Mouse (Mus musculus): ENCODE results near the gene Epb41. TPM values are rescaled to one million over a fixed set of nuclear protein-coding genes. Genes with fewer than 3 reads are reported as not detected.
A peak's percentile ranks its signal among the peaks of the same experiment; 100 is the strongest.

Gene Epb41
- total RNA-seq, 4 experiments from 2014 or later, result 44.7 to 57.0 (median 55.7) TPM

DNA sequence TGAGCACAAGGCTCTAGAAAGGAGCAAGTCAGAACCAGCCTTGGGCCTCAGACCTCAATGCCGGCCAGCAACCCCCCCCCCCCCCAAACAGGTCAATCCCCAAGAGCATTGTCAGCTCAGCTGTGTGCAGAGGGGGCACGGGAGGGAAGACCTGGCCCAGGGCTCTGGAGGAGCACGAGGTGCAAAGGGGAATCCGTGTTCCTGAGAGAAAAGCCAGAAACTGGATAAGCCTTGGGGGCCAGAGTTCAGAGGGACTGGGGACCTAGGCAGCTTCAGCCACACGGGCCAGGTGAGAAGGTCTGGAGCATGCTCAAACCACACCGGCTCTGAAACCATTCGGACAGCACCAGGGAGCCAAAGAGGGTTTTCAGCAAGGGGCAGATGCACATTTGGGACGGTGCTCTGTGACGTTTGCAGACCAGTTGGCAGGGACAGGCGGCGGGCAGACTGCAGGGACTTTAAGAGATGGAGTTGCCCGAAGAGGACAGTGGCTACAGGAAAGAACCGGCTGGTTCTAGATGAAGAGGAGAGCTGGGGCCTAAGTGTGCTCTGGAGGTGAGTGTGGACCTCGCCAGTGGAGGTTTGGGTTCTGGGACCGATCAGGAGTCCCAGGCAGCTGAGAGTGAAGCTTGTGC lies 155.5 kb downstream of the Epb41 start:
- DNase-seq, result no peak

DNA sequence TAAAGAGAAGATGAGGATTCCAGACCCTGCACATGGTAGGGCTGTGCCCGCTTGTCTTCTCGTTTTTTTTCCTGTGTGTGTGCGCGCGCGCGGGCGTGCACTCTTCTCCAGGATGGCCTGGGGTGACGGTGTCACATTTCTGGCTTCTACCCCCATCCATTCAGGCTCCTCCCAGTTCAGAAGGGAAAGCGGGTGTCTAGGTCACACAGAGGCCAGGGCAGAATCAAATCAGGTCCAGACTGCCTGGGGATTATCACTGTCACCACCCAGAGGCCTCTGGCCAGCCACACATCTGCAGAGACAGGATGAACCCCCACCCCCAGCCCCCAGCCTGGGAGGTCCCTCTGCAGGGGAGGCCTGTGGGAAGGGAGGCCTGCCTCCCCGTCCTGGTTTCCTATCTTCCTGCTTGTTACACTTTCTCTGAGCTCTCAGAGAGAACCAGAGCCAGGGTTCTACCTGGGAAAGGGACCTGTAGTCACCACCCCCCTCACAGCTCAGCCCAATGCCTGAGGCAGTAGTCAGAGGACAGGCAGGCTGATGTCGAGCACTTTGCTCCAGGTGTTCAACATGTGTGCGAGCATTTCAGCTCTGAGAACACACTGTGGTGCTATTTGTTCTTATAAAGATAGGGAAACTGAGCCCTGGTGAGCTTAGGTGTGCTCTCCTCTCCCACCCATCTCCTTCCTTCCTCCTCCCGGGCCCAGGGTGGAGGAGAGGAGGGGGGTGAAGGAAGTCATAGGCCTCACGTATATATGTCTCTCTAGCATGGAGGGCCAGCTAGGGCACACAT lies 156.2 kb downstream of the Epb41 start:
- no peak for DNase-seq

DNA sequence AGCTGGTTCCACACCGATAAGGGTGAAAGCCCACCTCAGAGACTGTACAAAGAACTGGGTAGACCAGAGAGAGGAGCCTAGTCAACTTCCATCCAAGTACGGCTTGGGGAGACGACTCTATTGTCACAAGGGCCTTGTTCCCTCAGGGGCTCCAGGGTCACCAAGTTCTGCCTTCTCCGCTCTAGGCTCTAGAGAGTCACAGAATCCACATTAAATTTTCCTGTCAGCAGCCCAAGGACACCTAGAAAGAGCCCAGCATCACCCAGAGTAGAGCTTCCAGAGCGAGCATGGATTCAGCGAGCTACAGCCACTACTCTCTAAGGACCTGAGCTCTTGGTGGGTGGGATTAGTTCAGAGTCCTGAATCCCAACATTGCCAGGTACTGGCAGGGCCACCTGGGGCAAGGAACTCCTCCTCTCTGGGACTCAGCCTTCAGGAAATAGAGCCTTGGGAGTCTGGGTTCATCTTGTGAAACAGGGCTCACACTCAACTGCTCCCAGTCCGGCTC lies 157.0 kb downstream of the Epb41 start:
- no peak for DNase-seq

DNA sequence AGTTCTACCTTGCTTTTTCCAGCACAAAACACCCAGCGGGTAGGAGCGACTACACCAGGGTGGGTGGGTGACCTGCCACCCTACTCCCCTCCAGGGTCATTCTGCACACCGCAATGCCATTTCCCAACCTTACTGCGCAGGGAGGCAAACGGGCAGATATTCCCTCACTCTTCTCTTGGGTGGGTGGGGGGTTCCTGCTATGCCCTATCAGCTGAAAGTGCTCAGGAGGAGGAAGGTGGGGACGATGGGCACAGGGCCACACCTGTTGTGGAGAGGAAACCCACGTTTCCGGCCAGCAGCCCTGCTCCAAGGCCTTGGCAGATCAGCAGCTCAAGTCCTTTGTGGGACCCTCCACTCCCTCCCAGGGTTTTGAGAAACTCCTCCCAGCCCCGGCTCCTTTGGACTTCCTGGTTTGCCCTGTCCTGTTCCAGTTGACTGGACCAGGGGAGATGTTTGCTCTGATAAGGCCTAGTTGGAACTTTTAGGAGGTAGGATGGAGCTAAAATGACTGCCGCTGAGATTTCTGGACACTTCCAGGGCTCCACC lies 158.0 kb downstream of the Epb41 start:
- DNase-seq, result no peak

DNA sequence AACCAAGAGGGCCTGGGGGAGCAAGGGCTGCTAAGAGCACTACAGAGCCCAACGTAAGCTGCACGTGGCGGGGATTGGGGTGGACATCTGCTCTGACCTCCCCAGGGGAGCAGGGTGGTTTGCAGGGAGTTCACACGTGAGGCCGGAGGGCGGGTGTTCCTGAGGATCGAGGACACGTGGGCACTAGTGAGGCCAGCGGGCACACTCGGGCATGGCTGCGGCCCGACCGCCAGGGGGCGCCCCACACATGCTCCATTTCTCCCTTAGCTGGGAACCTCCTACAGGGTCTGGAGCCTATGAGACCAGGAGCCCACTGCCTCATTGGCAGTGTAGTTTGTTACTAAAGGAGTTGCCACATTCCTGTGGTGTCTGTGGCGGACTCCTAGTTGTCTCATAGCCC lies 158.7 kb downstream of the Epb41 start:
- DNase-seq, result peak; percentile 75

DNA sequence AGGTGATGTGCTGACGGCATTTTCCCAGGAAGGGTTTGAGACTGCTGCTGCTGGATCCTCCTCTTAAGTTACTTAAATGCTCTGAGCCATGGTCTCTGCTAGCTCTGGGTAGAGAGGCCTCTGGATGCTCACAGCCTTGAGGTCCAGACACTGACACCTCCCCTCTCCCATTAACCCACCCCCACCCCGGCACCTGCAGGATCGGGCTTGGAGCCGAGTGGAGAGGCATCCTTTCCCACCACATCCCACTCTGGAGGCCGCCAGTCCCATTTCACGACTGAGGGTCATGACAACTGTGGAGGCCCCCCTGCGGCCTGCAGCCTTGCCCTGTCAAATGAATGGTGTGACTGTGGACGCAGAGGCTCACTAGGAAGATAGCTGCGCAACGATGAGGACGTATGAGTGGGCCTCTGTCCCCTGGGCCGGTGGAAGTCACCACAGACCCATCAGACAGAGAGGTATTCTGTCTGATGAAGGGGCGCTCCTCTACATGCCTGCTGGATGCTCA lies 159.2 kb downstream of the Epb41 start:
- no peak for DNase-seq

DNA sequence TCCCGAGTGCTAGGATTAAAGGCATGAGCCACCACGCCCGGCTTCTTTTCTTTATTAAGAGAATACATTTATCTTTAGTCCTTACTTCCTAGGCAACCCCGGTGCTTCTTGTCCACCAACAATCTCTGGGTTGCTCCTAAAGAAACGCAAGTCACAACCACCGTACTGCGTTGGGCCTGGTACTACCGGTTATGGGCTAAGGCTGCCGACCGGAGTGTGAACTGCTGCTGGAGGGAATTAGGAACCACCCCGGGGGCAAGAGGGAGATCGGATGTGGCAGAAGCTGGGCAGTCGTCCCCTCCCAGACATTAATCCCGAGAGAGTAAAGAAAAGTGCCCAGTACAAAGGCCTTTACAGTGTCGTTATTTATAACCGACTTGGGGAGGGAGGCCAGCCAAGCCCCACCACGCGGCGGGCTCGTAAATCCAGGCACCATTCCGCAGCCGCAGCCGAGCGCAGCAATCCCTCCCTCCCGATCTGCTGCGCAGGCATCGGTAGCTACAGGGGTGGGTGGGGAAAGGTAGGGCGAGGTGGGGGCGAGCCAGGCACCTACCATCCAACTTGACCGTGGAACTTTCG lies 160.1 kb downstream of the Epb41 start:
- DNase-seq, result no peak

DNA sequence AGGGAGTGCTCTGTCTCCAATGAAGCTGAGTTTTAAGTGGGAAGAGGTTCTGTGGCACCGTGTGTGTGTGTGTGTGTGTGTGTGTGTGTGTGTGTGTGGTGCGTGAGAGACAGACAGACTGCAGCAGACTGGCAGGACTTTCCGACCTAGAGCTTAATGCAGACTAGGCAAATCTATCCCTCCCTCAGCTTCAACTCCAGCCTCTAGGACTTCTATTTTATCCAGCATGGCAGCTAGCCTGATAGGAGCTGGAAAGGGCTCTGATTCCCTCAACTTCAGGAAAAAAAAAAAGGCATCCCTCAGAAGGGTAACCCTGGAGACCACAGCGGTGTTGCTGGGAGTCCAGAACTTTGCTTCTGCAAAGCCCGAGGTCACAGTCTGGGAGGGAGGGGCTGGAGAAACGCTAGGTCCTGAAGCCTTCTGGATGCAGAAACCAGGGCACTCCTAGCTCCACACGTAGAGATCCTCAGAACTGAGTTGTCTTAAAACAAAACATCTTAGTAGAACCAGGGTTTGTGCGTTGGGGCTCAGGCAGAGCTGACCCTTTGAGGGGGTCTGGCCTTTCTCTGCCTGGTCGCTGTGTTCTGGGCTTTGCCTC lies 161.0 kb downstream of the Epb41 start:
- DNase-seq, result no peak

DNA sequence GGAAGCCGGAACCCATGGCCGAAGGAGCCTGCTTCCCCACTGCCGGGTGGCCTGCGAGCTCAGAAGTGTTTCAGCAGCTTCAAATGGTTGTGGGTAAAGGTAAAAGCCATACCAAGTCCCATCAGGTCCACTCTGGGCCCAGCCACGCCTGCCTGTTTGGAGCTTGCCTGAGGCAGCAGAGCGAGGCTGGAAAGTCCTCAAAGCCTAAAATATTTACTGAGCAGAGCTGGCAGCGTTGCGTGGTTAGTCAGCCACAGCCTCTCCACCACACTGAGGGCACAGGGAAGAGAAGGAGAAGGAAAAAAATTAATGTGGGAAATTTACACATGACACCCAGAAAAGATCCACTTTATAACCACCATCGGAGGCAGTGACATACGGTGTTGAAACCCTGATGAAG lies 161.6 kb downstream of the Epb41 start:
- no peak for DNase-seq

DNA sequence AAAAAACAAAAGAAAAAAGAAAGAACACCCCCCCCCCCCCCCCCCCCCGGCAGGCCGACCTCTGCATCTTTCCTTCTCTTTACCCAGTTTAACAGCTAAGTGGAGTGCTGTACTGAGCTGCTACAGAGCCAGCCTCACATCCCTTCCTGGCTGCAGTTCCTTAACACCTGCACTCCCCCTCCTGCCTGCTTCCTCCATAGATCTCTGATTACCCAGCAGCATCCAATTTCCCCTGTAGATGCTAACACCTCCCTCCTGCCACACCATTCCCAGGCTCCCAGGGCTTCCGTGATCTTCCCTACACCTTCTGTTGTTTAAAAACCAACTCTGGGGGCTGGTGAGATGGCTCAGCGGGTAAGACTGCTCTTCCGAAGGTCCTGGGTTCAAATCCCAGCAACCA lies 163.6 kb downstream of the Epb41 start:
- DNase-seq, result no peak

DNA sequence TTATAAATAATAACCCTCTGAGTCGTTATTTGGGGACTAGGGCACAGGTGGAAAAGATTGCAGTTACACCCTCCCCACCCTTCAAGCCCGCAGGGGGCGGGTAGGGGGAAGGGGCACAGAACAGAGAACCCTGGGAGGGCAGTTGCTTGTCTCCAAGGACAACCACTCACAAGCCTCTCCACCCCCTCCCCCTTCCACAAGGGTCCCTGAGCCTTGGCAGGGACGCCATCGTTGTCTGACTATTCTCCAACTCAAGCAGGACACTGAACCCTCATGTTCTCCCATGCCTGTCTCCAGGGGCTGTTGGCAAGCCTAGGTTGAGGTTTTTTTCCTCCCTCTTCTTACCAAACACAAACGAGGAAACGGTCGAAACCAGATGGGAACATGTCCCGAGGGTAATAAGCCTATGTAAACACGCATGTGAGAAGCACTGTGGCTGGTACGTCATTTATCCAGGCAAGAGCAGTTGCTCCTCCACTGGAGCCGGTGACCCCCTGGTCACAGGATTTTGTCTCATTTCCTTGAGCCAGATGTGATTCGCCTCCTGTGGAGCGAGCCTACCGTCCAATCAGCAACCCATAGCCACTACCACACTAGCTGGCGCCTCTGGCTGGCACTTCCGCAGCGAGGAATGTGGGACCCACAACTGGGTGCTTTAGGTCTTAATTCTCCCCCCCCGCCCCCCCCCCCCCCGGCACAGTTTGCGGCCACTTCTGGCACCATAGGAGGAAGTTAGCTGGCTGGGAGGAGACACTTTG lies 164.7 kb downstream of the Epb41 start:
- no peak for DNase-seq

DNA sequence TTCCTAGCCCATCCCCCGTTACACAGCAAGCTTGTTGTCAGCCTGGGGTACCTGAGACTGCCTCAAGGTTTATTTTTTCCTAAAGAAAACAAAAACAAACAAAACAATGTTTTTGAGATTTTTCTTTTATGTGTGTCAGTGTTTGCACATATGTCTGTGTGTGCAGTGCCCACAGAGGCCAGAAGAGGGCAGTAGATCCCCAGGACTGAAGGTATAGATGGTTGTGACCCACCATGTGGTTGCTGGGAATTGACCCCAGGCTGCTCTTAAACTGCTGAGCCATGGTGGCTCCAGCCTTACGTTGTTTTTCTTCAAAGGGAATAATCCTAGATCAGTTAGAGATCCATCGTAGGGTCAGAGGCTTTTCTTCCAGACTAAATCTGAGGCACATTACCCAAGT lies 167.2 kb downstream of the Epb41 start:
- no peak for DNase-seq

DNA sequence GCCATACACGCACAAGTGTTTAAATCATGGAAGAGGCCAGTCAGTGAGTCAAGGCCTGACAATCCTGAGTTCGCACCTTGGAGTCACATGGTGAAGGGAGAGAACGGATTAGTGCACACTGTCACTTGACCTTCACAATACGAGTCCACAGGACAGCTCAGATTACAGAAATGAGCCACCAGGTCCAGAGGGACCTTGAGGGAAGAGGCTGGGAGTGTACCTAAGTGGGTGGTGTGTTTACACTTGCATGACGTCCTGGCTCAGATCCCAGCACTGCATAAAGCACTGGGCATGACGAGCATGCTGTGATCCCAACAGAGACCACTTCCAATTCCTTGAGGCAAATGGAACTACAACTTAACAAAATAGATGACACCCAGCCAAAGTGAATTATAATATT lies 168.7 kb downstream of the Epb41 start:
- no peak for DNase-seq

DNA sequence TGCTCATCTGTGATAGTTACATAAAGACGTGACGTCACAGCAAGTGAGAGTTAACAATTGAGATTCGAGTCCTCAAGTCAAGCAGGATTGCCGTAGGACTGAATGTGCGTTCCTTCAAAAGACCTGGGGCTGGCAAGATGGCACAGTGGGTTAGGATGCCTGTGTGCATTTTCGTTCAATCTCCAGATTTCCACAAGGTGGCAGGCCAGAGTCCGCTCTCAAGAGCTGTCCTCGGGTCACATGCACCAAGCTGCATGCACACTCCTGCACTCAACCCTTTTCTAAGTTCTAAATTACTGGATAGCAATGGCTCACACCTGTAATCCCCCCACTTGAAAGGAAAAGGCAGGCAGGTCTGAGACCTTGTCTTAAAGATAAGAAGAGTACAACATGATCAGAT lies 170.6 kb downstream of the Epb41 start:
- DNase-seq, result no peak

DNA sequence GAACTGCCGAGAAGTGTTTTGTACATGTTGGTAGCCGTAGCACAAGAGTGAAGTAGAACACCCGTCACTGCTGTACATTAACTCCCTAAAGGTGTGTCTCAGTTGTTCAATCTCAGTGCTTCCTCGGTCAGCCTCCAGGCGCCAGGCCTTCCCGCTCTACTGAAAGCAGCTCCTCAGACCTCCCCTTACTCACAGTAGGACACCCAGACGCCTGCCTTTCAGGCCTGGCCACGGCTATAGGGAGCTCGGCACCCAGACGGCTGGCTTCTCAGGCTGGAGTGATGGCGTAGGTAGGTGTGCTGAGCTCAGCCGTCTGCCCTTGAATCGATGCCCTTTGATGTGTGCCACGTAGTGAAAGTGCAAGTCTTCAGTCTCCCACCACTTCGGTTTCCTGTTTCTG lies 174.0 kb downstream of the Epb41 start:
- no peak for DNase-seq

DNA sequence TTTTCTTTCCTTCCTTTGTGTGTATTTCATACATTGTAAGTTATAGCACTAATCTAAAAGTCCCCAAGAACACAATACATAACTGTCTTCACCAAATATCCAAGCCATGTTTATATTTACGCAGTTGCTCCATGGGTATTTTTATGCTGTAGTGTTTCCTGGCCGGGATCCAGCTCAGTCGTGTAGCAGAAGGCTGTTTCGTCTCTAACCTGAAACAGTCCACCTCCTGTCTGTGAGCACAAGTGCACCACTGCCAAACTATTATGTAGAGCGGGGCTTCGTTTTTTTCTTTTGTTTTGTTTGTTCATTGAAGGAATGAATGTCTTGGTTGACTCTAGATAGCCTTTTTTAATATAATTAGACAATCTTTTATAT lies 176.0 kb downstream of the Epb41 start:
- no peak for DNase-seq

DNA sequence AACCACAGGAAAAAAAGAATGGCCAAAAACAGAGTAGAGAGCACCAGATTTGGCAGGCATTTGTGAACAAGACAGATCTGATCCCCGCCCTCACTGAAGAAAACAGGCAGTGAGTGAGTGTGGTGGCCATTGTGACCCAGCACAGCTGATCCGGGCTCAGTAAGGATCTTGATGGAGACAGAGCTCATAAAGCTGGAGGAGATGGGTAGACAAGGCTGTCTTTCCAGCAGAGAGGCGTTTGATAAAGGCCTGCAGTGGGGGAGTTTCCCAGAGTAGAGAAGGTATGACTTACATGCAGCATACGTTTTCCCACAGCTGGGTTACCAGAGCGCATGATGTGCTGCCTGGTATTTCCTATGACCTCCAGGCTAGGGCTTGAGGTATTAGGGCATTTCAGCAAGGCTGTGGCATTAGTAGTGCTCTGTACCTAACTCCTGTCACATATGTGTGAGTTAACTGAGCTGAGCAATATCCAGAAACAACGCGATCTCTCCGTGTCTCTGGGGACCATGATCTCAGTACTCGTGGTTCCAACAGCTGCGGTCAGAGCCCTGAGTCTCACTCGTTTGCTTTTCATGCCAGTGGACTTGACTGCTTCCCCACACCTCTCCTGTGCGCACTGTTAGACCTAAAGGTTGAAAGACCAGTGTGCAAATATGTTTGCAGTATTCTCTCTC lies 176.5 kb downstream of the Epb41 start:
- DNase-seq, result no peak

DNA sequence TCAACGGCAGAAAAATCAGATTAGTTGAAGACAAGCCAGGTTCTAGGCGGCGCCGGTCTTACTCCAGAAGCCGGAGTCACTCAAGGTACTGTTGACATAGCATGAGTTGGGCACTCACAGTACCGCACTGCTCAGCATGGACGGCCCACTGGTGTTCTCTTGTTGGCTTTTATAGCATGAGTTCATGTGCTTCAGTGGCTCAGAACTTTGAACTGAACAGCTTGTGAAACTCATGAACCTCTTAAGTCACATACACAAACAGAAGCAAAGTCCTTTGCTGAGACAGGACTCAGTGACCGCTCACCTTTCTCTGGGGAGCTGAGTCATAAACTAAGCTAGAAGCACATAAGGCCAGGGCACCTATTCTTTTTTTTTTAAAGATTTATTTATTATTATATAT lies 177.3 kb downstream of the Epb41 start:
- DNase-seq, result no peak

DNA sequence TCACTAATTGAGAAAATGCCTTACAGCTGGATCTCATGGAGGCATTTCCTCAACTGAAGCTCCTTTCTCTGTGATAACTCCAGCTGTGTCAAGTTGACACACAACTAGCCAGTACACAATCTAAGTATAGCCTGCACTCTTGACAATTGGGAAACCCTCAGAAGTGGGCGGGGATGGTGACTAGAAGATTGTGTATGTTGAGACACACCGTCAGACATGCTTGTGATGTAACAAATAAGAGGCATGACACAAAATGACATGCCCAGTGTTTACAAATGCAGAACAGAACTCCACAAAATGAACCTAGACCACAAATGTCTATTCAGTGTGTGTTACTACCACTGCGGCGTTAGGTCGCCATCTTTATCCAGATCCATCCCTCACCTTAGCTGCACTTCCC lies 178.0 kb downstream of the Epb41 start:
- no peak for DNase-seq

DNA sequence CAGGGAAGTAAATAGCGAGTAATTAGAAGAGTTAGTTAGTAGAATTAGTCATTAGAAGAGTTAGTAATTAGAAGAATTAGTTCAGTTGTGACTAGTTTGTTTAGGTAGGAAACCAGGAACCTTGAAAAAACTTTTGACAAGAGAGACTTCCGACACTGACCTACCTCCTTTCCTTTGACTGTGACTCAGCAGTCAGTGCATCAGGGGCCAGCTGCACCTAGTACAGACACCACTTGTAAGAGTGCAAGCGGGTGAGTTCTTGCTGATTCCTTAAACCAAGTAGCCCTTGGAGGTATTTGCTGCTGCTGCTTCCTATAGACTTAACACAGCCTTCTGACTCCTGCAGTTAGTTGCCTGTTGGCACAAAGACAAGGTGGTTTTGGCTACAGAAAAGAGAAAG lies 184.4 kb downstream of the Epb41 start:
- no peak for DNase-seq

DNA sequence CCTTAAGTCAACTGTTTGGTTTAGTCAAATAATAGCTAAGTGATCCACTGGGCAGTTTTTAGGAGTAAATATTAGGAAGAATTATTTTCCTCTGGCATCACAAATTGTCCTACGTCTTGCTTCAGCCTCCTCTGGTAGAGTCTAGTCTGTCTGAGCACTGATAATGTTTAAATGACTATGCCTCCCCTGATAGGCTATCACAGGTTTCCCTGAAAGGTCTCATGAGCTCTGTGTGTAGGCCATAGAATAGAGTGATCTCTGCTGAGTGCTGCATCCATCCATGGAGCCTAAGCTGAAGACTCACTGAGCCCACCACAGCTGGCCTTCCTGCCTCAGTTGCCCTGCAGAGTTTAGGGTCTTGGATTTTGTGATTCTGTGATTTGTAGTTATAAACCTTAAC lies 186.6 kb downstream of the Epb41 start:
- no peak for DNase-seq

DNA sequence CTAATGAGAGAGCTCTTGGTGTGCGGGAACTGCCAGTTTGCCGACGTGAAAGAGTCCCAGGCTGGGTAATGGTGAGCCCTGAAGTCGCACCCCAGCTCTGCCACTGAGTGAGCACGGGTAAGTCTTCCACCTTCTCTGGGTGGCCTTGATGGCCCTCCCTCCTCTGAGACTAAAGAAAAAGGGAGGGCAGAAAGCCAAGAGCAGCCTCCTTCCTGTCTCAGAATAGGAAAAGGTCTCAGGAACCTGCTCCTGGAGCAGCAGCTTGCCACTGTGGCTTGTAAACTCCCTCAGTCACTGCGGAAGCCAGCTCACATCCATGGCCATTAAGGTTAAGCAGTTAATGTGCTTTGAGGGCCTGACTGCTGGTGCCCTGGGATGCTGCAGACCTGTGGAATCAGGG lies 189.7 kb downstream of the Epb41 start:
- DNase-seq, result peak; percentile 21

Measured in adrenal gland, adult 8-10 months (tissue).